Mouse (Mus musculus) layer of hippocampus, adult 8-10 months (tissue): Measurements from ENCODE around the gene Cxcl12. TPM values are rescaled to one million over a fixed set of nuclear protein-coding genes. Genes with fewer than 3 reads are reported as not detected.

Experiments used
- DNase-seq, 2 experiments: peaks; one replicate each; pipeline ENCODE4 v3.0.0; 2022; ENCODE audit warnings: low spot score in 2 of 2
- total RNA-seq, 4 experiments: library from RNA; stranded (reverse); gene quantifications; 2 replicates each; pipeline ENCODE4 v1.2.4; 2022

The Cxcl12 gene
- total RNA-seq = 10 to 100 TPM; 39.9 to 55.6 (median 46.7) TPM

DNA sequence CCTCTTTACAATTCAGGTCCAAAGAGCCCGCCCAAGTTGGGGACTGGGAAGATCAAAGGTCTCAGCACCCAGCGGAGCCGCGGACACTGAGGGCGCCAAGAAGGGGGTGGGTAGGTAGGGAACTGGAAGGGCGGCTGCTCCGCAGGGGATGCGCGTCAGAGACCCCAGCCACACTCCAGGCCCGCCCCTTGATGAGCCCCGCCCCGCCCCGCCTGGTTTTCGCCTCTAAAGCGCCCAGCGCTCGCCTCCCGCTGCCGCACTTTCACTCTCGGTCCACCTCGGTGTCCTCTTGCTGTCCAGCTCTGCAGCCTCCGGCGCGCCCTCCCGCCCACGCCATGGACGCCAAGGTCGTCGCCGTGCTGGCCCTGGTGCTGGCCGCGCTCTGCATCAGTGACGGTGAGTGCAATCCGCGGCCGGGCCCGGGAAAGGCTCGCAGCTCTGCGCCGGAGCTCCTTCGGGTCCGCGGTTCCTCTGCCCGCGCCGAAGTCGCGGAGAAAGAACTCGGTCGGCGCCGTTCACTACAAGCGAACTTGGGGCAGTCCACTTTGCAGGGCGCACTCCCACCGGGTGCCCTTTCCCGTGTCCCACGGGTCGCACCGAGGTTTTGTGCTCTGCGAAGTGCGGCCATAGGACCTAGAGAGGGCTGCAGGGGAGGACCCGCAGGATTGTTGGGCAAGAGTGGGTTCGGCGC lies at the start of gene Cxcl12:
Cxcl12 (plus strand) TSS at position 215 of the 691 bp plus-strand sequence.
- peak in 1 of 2 experiments; percentile 20 for DNase-seq

GRCm38 (mm10) chr6:117122074-117122473 lies 46.3 kb upstream of the Cxcl12 start:
- DNase-seq = no peak

DNA sequence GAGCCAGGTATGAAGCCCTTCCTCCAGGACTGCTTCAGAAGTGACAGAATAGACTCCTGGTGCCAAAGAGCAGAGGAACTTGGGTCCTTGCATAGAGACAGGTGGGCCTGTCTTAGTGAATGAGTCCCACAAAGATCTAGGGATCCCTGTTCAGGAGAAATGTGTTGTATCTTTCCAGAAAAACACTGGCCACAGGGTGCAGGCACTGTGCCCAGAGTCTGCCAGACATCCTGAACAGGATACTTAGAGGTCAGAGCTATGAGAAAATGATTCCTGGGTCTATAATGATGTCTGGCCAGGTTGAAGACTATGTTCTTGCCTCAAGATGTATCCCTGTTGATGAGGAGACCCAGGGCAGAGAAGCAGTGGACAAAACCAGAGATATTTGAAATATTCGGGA lies 42.0 kb upstream of the Cxcl12 start:
- DNase-seq = no peak

DNA sequence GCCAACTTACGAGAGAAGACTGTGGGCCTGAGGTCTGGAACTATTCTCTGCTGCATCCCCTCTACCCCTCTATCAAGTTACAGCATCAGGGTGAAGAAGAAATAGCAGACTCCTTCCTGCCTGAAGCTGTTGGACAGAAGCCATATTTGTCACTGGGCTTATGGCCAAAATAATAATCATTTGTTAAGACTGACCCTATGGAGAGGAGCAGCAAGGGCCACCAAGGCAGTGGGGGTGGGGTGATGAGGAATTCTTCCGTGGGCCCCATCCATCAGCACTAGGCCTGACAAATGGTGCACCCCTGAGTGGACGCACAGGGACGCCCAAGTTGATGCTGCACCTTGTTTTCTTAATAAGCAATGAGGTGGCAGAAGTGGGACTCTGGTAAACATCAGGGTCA lies 38.9 kb upstream of the Cxcl12 start:
- DNase-seq = no peak

DNA sequence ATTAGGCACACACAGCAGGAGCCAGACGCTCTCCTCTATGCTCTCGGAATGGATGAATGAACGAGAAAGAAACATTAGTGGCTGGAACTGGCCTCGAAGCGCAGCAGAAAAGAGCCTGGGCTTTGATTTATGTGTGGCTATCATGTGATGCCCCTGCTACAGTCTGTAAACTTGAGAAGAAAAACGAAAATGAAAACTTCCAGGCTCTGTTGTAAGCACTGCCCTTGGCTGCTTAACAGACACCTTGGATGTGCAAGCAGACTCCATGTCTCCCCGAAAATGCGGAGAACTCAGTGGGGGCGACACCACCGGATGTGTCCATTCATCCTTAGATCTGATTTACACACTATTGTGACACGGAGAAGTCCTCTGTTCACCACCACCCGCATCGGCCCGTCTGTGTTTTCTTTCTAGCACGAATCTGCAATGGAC lies 37.6 kb upstream of the Cxcl12 start:
- DNase-seq = no peak

GRCm38 (mm10) chr6:117134526-117134925 lies 33.8 kb upstream of the Cxcl12 start:
- no peak for DNase-seq

DNA sequence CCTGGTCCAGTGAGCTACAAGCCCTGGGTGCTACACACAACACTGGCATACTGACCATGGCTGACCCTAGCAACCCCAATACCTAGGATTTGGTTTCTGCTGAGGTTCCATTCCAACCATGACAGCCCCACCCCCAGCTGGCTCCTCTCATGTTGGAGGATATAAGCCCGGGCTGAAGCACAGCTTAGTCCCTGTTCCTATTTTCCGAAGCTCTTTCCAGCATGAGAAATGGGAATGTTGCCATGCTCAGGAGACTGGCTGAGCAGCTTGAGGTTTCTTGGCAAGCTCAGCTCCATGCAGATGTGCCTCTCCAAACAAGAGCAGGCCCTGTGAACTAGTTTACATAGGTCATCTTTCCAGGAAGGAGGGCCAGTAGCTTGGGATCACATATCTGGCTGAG lies 30.6 kb upstream of the Cxcl12 start:
- no peak for DNase-seq

- DNase-seq = no peak
These were observed 27.4 kb upstream of the Cxcl12 start for GRCm38 (mm10) chr6:117140907-117141306.

GRCm38 (mm10) chr6:117146951-117147350 lies 21.4 kb upstream of the Cxcl12 start:
- no peak for DNase-seq

- DNase-seq = no peak
These were observed 16.7 kb upstream of the Cxcl12 start for GRCm38 (mm10) chr6:117151484-117152149.

- DNase-seq = no peak
These were observed 15.3 kb upstream of the Cxcl12 start for GRCm38 (mm10) chr6:117153046-117153445.

GRCm38 (mm10) chr6:117156846-117157245 lies 11.5 kb upstream of the Cxcl12 start:
- DNase-seq = no peak

- DNase-seq = no peak
These were observed 8.3 kb upstream of the Cxcl12 start for GRCm38 (mm10) chr6:117159710-117160690.

GRCm38 (mm10) chr6:117163486-117163885 lies 4.8 kb upstream of the Cxcl12 start:
- DNase-seq = no peak

DNA sequence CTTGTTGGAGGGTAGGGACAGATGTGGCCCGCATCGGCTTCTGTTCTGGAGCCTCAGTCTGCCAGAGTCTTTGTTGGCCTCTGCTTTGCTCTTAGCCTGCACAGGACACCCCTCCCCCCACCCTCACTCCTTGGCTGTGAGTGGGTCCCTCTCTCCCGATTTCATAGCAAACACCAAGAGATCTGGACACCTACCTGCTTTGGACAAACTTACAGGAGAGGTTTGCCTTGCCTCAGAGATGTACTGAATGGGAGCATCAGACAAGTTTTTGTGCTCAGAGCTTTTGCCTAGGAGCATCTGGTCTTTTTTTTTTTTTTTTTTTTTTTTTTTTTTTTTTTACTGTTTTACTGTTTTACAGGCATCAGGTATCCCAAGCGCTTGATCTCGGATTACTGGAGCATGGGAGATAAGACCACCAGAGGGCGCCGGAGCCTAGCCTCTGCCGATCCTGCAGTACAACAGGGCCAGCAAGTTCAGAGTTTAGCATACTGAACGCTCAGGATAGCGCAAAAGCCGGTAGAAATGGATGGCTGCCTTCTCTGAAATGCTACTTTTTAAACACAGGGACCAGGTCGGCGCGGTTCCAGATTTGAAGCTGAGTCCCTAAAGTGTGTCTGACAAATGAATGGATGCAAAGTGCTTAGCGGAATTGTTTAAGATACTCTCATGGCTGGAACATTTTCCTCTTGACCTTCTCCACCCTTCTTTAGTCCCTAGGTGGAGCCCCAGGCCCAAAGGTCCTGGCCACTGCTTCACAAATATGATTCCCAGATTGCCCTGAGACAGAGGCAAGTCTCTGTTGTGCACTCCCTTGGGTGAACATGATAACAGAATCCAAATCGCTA lies 1.5 kb upstream of the Cxcl12 start:
- DNase-seq = peak; percentile 69 to 90

DNA sequence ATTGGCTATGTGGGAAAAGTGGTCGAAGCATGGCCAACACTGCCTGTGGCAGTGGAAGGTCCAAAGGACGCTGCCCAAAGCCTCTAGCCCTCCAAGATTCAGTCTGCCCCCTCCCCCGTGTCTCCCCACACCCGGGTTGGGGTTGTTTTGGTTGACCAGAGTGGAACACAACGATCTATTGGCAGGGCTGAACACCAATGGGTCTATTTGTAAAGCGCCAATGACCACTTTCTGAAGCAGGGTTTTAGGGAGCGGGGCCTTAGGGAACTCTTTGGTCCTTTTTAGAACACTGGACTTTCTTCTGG lies 957 bp upstream of the Cxcl12 start:
- peak in 1 of 2 experiments; percentile 6 for DNase-seq

DNA sequence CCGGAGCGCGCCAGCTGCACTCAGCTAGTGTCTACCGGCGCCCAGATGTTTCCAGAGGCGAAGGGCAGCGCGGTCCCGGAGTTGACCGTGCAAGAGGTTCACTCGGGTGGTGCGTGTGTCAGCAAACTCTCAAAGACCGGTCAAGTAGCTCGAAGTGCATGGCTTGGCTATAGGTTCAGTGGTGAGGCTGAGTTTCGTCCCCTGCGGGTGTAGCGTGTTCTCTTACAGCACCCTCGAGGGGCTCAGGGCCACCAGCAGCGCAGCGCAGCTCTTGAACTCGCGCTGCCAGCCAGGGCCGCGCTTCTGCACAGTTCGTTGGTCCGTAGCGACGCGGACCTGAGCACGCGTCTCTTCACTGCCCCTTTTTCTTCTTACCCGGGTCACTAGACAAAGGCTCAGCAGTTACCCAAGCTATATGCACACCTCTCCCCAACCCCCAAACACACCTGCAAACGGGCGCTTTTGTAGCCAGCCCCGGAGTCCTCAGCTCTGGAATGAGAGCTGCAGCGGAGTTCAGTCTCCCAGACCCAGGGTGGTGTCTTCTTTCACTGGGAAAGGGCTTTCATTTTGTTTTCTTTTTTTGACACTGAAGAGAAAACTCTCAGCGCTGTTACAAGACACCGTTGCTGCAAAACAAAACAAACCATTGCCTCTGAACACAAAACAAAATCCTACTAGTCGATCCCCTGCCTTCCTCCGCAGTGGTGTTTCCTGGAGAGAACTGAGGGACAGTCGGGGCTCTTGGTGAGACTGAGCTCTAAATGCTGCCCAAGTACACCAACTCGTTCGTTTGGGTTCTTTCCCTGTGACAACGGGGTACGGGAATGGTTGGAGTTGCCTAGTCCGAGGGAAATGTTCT lies 945 bp downstream of the Cxcl12 start:
- DNase-seq = no peak

- no peak for DNase-seq
These were observed 1.8 kb downstream of the Cxcl12 start for GRCm38 (mm10) chr6:117169910-117170747.

GRCm38 (mm10) chr6:117172358-117172757 lies 4.0 kb downstream of the Cxcl12 start:
- DNase-seq = no peak
